Mouse (Mus musculus): ENCODE data around the gene Dmbx1. TPM values are rescaled to one million over a fixed set of nuclear protein-coding genes. Genes with fewer than 3 reads are reported as not detected.

Dmbx1 gene
- polyA plus RNA-seq, 1 experiment from 2014 or later: 0.27 TPM

DNA sequence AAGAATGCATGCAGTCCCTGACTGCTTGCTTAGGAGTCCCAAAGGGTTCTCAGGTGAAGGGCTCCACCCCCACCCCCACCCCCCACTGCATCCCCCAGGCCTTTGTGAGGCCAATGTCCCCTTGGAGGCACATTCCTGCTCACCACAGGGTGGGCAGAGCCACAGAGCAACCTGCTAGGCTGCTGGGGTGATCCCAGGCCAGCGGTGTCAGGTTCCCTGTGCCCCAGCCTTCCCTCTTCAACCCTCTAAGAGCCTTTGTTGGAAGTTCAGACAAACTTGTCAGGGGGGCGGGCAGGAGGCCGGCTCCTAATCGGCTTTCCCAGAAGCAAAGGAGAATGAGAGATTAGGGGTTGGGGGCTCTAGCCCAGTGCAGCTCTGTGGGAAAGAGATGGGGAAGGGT is 28.1 kb downstream of the Dmbx1 start:
- DNase-seq (ENCODE audit: low spot score): no peak
- ATAC-seq (ENCODE audit: insufficient number of reproducible peaks, low FRiP score, low TSS enrichment, low read depth): peak; percentile 63; the same call in 1 of the 2 replicates
- H3K4me2 ChIP-seq (ENCODE audit: low read depth, severe bottlenecking): no peak overlapping the region

GRCm38 (mm10) chr4:115908641-115909040 is 31.1 kb downstream of the Dmbx1 start:
- Histone ChIP-seq H3K36me3 (ENCODE audit: control insufficient read depth, insufficient read depth, low read length) (no peaks in the 10 kb centered on the region), H3K4me2 (ENCODE audit: low read depth, severe bottlenecking) (no peak overlapping the region), H3K27me3 (ENCODE audit: control insufficient read depth, insufficient read depth, low read length) (peaks cover 14% of the 10 kb centered on the region), H3K9me3 (ENCODE audit: control insufficient read depth, low read length) (no peaks in the 10 kb centered on the region), H3K9ac (ENCODE audit: low read length) (no peak overlapping the region), H3K4me1 (ENCODE audit: control insufficient read depth, insufficient read depth, low read length) (peaks cover 15% of the 10 kb centered on the region), H3K4me3 (ENCODE audit: low read depth, low read length) (no peak overlapping the region), H3K27ac (replicated peaks; ENCODE audit: low read depth, low read length) (no peak overlapping the region)
- no peak for DNase-seq (ENCODE audit: low spot score)
- no peak for ATAC-seq (ENCODE audit: insufficient number of reproducible peaks, low FRiP score, low TSS enrichment, low read depth)
- WGBS: 28% methylated on average over 7 of the region's 7 CpGs

More for the DNA sequence above, 28.1 kb downstream of the Dmbx1 start:
- Histone ChIP-seq H3K27ac (replicated peaks; ENCODE audit: low read depth, low read length) (no peak overlapping the region), H3K4me1 (ENCODE audit: control insufficient read depth, insufficient read depth, low read length) (peaks cover 7% of the 10 kb centered on the region; the same call in 1 of the 2 replicates), H3K4me3 (ENCODE audit: low read depth, low read length) (no peak overlapping the region), H3K27me3 (ENCODE audit: control insufficient read depth, insufficient read depth, low read length) (0 out of 2 replicates have a peak, but pooled peaks cover 2% of the 10 kb centered on the region), H3K9ac (ENCODE audit: low read length) (no peak overlapping the region), H3K36me3 (ENCODE audit: control insufficient read depth, insufficient read depth, low read length) (no peaks in the 10 kb centered on the region), H3K9me3 (ENCODE audit: control insufficient read depth, low read length) (no peaks in the 10 kb centered on the region)
- WGBS: 6% methylated on average over 4 of the region's 4 CpGs

DNA sequence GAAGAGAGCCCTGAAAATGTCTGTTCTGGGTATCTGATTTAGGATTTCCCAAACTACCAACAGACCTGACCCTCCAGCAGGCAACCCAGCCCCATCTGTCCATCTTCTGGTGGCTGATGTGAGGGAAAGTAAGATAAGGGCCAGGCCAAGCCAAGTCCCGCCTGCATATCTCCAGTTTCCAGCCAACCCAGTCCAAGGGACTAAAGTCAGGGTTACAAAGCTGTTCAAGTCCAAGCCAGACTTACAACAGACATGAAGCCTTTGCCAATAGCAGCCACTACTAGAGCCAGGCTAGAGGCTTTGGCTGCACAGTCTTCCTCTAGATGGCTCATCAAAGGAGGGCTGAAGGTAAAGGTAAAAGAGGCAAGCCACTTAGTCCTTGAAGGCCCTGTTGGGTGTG is 31.7 kb downstream of the Dmbx1 start:
- ATAC-seq (ENCODE audit: insufficient number of reproducible peaks, low FRiP score, low TSS enrichment, low read depth) (no peak), DNase-seq (ENCODE audit: low spot score) (no peak)
- Histone ChIP-seq H3K9me3 (ENCODE audit: control insufficient read depth, low read length) (no peaks in the 10 kb centered on the region), H3K27me3 (ENCODE audit: control insufficient read depth, insufficient read depth, low read length) (peaks cover 14% of the 10 kb centered on the region), H3K27ac (replicated peaks; ENCODE audit: low read depth, low read length) (no peak overlapping the region), H3K36me3 (ENCODE audit: control insufficient read depth, insufficient read depth, low read length) (no peaks in the 10 kb centered on the region), H3K9ac (ENCODE audit: low read length) (no peak overlapping the region), H3K4me3 (ENCODE audit: low read depth, low read length) (no peak overlapping the region), H3K4me1 (ENCODE audit: control insufficient read depth, insufficient read depth, low read length) (peaks cover 15% of the 10 kb centered on the region), H3K4me2 (ENCODE audit: low read depth, severe bottlenecking) (no peak overlapping the region)
- 65% methylated on average over 1 of the region's 1 CpGs for WGBS

DNA sequence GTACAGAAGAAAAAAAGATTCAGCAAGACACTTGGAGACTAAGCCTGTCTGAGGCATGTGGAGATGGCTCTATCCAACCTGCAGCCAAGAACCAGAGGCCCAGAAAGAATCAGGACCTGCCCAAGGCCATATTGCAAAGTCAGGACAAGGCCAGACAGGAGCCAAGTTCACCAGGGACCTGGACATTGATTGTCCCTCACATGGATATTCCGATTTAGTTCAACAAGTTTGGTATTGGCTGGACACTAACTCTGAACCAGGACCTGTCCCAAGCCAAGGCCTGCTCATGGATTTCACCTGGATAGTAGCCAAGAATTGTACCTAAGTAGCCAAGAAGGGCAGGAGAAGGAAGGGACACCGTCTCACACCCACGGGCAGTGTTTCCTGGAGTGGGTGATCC is 32.9 kb downstream of the Dmbx1 start:
- Histone ChIP-seq H3K36me3 (ENCODE audit: control insufficient read depth, insufficient read depth, low read length) (no peaks in the 10 kb centered on the region), H3K4me2 (ENCODE audit: low read depth, severe bottlenecking) (no peak overlapping the region), H3K4me1 (ENCODE audit: control insufficient read depth, insufficient read depth, low read length) (peaks cover 14% of the 10 kb centered on the region), H3K27me3 (ENCODE audit: control insufficient read depth, insufficient read depth, low read length) (peaks cover 19% of the 10 kb centered on the region), H3K27ac (replicated peaks; ENCODE audit: low read depth, low read length) (no peak overlapping the region), H3K9me3 (ENCODE audit: control insufficient read depth, low read length) (no peaks in the 10 kb centered on the region), H3K4me3 (ENCODE audit: low read depth, low read length) (no peak overlapping the region), H3K9ac (ENCODE audit: low read length) (no peak overlapping the region)
- WGBS: 81% methylated on average over 3 of the region's 3 CpGs
- ATAC-seq (ENCODE audit: insufficient number of reproducible peaks, low FRiP score, low TSS enrichment, low read depth): no peak
- no peak for DNase-seq (ENCODE audit: low spot score)

- ATAC-seq (ENCODE audit: insufficient number of reproducible peaks, low FRiP score, low TSS enrichment, low read depth): no peak
- H3K4me2 ChIP-seq (ENCODE audit: low read depth, severe bottlenecking): no peak overlapping the region
- H3K4me3 ChIP-seq (ENCODE audit: low read depth, low read length): no peak overlapping the region
- no peaks in the 10 kb centered on the region for H3K36me3 ChIP-seq (ENCODE audit: control insufficient read depth, insufficient read depth, low read length)
- no peak for DNase-seq (ENCODE audit: low spot score)
- H3K27me3 ChIP-seq (ENCODE audit: control insufficient read depth, insufficient read depth, low read length): peaks cover 25% of the 10 kb centered on the region
- no peak overlapping the region for H3K9ac ChIP-seq (ENCODE audit: low read length)
- no peaks in the 10 kb centered on the region for H3K9me3 ChIP-seq (ENCODE audit: control insufficient read depth, low read length)
- peaks cover 8% of the 10 kb centered on the region for H3K4me1 ChIP-seq (ENCODE audit: control insufficient read depth, insufficient read depth, low read length)
- no peak overlapping the region for H3K27ac ChIP-seq (replicated peaks; ENCODE audit: low read depth, low read length)
- WGBS: 6% methylated on average over 7 of the region's 7 CpGs
Measured at GRCm38 (mm10) chr4:115905701-115906100, 34.0 kb downstream of the Dmbx1 start.

DNA sequence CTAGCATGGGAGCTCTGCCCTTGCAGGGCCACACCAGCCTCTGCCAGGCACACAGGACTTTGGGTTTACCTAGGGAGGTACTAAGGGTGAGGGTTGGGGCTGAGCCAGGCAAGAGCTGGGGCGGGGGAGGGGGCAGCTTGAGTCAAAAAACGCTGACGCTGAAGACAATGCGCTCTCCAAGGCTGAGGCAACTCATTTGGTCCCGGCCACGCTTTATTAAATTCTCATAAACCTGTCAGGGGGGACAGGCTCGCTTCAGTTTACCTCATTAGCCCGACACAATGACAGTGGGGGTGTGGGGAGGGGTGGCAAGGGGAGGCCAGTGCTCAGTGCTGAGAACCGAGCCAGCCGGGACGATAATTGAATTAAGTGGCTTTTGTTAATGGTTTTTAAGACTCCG is 35.4 kb downstream of the Dmbx1 start:
- H3K36me3 ChIP-seq (ENCODE audit: control insufficient read depth, insufficient read depth, low read length): no peaks in the 10 kb centered on the region
- DNase-seq (ENCODE audit: low spot score) (peak; percentile 45), ATAC-seq (ENCODE audit: insufficient number of reproducible peaks, low FRiP score, low TSS enrichment, low read depth) (0 out of 2 replicates have a peak, but pooled peaks have one; percentile 7)
- no peak overlapping the region for H3K4me2 ChIP-seq (ENCODE audit: low read depth, severe bottlenecking)
- H3K4me1 ChIP-seq (ENCODE audit: control insufficient read depth, insufficient read depth, low read length): peaks cover 8% of the 10 kb centered on the region
- H3K27me3 ChIP-seq (ENCODE audit: control insufficient read depth, insufficient read depth, low read length): peaks cover 38% of the 10 kb centered on the region
- no peak overlapping the region for H3K9ac ChIP-seq (ENCODE audit: low read length)
- WGBS: 4% methylated on average over 12 of the region's 12 CpGs
- H3K9me3 ChIP-seq (ENCODE audit: control insufficient read depth, low read length): no peaks in the 10 kb centered on the region
- no peak overlapping the region for H3K4me3 ChIP-seq (ENCODE audit: low read depth, low read length)
- H3K27ac ChIP-seq (replicated peaks; ENCODE audit: low read depth, low read length): no peak overlapping the region

- WGBS: 18% methylated on average over 5 of the region's 5 CpGs
- peak; percentile 19; the same call in 1 of the 2 replicates for ATAC-seq (ENCODE audit: insufficient number of reproducible peaks, low FRiP score, low TSS enrichment, low read depth)
Measured at GRCm38 (mm10) chr4:115902816-115903215, 36.9 kb downstream of the Dmbx1 start.

DNA sequence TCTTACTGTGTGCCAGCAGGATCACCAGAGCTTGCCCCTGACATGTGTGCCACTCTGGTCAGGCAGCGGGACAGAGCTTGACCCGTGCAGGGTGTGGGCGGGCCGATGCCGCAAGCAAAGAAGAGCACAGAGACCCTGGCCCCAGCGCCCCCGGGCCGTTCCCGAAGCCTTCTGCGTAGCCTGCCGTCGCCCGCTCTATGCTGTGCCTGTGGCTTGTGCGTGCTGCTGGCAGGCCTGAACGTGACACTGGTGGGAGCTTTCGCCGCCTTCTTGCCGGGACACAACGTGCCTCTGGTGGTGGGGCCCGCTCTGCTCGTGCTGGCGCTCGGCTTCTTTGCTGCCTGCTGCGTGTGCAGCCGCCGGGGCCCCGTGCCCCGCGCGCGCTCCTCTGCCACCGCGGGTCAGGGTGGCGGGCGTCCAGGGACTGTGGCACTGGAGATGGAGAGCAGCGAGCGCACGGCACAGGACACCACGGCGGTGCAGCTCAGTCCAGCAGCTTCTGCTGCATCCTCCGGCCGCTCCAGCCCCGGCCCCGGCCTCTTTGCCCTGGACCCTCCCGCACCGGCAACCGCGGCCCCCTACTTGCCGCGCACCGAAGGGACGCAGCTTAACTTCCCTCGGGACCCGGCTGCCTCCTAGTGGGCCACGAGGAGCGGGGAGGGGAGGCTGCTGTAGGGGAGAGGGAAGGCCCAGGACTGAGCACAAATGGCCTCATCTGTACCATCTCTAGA is 41.7 kb downstream of the Dmbx1 start:
- no peak overlapping the region for H3K27ac ChIP-seq (replicated peaks; ENCODE audit: low read depth, low read length)
- H3K4me2 ChIP-seq (ENCODE audit: low read depth, severe bottlenecking): peak overlapping the region; percentile 83
- H3K4me1 ChIP-seq (ENCODE audit: control insufficient read depth, insufficient read depth, low read length): no peaks in the 10 kb centered on the region
- DNase-seq (ENCODE audit: low spot score) (peak; percentile 70), ATAC-seq (ENCODE audit: insufficient number of reproducible peaks, low FRiP score, low TSS enrichment, low read depth) (peak; percentile 50)
- no peaks in the 10 kb centered on the region for H3K9me3 ChIP-seq (ENCODE audit: control insufficient read depth, low read length)
- under 1% methylated on average over 55 of the region's 56 CpGs for WGBS
- H3K9ac ChIP-seq (ENCODE audit: low read length): peak overlapping the region; percentile 36
- no peaks in the 10 kb centered on the region for H3K36me3 ChIP-seq (ENCODE audit: control insufficient read depth, insufficient read depth, low read length)
- H3K4me3 ChIP-seq (ENCODE audit: low read depth, low read length): peak overlapping the region; percentile 35
- H3K27me3 ChIP-seq (ENCODE audit: control insufficient read depth, insufficient read depth, low read length): peaks cover 48% of the 10 kb centered on the region

More at GRCm38 (mm10) chr4:115902816-115903215, 36.9 kb downstream of the Dmbx1 start:
- Histone ChIP-seq H3K9ac (ENCODE audit: low read length) (no peak overlapping the region), H3K27me3 (ENCODE audit: control insufficient read depth, insufficient read depth, low read length) (peaks cover 52% of the 10 kb centered on the region), H3K4me1 (ENCODE audit: control insufficient read depth, insufficient read depth, low read length) (peaks cover 8% of the 10 kb centered on the region), H3K4me2 (ENCODE audit: low read depth, severe bottlenecking) (no peak overlapping the region), H3K36me3 (ENCODE audit: control insufficient read depth, insufficient read depth, low read length) (no peaks in the 10 kb centered on the region), H3K9me3 (ENCODE audit: control insufficient read depth, low read length) (no peaks in the 10 kb centered on the region), H3K27ac (replicated peaks; ENCODE audit: low read depth, low read length) (no peak overlapping the region), H3K4me3 (ENCODE audit: low read depth, low read length) (no peak overlapping the region)
- peak; percentile 90 for DNase-seq (ENCODE audit: low spot score)
